Mouse (Mus musculus) liver, embryonic 14.5 days (tissue): ENCODE data around the gene AC153137.1.

Source experiments
- CTCF ChIP-seq: IDR thresholded peaks from 2 replicates; pipeline ENCODE4 v1.5.1; 2016; ENCODE audit warnings: antibody characterized with exemption, low read depth, control low read depth
- EP300 ChIP-seq: IDR thresholded peaks from 2 replicates; pipeline ENCODE4 v1.6.1; 2016; ENCODE audit warnings: antibody characterized with exemption, low read depth

DNA sequence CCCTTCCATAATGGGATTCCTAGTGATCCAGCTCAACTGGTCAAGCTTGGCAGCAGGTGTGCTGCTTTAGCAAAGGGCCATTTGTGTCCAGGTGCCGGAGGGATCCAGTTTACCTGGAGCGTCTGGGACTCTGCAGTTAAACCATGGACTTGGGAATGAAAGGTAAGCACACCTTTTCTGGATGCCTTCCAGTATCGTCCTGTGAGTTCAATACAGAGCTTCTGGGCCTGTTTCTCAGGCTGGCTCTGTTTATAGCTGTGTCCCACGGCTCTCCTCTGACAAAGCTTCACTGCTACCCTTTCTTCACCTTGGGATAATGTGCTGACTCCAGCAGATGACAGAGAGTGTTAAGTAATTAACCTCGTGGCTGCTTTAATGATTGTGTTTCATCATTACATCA lies 39.6 kb upstream of the AC153137.1 start:
- TF ChIP-seq CTCF (no peak), EP300 (no peak)
